Mouse (Mus musculus) midbrain, embryonic 12.5 days (tissue): ENCODE data around the gene Rftn1. TPM values are rescaled to one million over a fixed set of nuclear protein-coding genes. Genes with fewer than 3 reads are reported as not detected.

Experiments used
- ATAC-seq: fragments of 200-750 bp; cut with Nextera tagmentation; 2 replicates; pipeline ENCODE4 v1.8.0; 2017; ENCODE audit warnings: low read depth, moderate TSS enrichment, moderate library complexity; ENCODE audit not compliant: low FRiP score
- H3K27ac ChIP-seq: fragments of 300-500 bp; sonication (generic); replicated peaks from 2 replicates; pipeline ENCODE4 v1.5.1; 2016; ENCODE audit warnings: mild to moderate bottlenecking
- H3K27me3 ChIP-seq: fragments of 300-500 bp; sonication (generic); 2 replicates; pipeline ENCODE4 v1.6.1; 2016; ENCODE audit warnings: mild to moderate bottlenecking
- H3K36me3 ChIP-seq: fragments of 300-500 bp; sonication (generic); 2 replicates; pipeline ENCODE4 v1.6.1; 2016
- H3K4me1 ChIP-seq: fragments of 300-500 bp; sonication (generic); 2 replicates; pipeline ENCODE4 v1.6.1; 2016
- H3K4me2 ChIP-seq: fragments of 300-500 bp; sonication (generic); replicated peaks from 2 replicates; pipeline ENCODE4 v1.6.1; 2016; ENCODE audit warnings: mild to moderate bottlenecking, moderate library complexity
- H3K4me3 ChIP-seq: fragments of 300-500 bp; sonication (generic); 2 replicates; pipeline ENCODE4 v1.5.1; 2016; ENCODE audit warnings: mild to moderate bottlenecking
- H3K9ac ChIP-seq: fragments of 300-500 bp; sonication (generic); replicated peaks from 2 replicates; pipeline ENCODE4 v1.6.1; 2016; ENCODE audit warnings: mild to moderate bottlenecking, moderate library complexity
- H3K9me3 ChIP-seq: fragments of 300-500 bp; sonication (generic); 2 replicates; pipeline ENCODE4 v1.6.1; 2016; ENCODE audit warnings: mild to moderate bottlenecking
- WGBS: fragments of 180-500 bp; shearing (Covaris S2); methylation state at CpG from one replicate; pipeline ENCODE4 v1.1.7; 2016; 5-methylcytosine and 5-hydroxymethylcytosine counted together
- polyA plus RNA-seq: library from polyadenylated mRNA; unstranded; fragments of >200 nt; fragmentation: Nextera tagmentation; extraction: Ambion mirVana; gene quantifications from 2 replicates; pipeline ENCODE4 v1.2.1, GENCODE M21; 2016

Rftn1 gene
- polyA plus RNA-seq, 1 experiment from 2014 or later = 4.5 TPM

DNA sequence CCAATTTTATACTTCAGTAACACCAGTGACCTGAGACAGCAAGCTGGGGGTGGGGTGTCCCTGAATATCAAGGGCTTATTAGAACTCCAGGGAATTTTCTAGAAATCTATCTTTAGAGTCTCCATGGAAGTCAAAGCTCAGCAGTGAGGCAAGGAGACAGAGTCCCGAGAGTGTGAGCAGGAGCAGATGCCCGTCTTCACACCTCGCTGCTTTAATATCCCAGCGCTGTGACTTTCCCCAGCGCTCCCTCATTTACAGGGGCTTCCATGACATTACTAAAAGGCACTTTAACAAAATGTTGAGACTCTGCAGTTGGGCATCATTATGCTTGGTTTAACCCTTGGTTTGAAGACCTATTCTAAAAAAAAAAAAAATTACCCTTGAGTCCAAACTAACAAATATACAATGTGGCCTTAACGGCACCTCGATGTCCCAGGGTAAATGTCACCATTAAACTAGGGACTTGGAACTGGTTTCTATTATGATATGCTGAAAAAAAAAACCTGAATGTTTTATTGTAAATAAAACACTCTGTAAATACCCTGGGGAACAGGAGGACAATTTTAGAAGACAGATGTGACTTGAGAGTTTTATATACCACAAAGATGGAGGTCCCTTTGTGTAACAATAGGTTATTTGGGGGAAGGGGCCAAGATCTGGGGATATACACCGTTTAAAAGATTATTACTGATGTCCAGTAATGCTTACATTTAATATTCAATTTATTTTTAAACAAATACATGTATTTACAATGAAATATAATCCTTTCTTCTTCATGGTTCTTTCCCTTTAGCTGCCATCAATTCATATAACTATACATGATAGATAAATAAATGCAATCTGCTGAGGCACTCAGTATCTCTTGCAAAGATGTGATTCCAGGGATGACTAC is 123.4 kb downstream of the Rftn1 start:
- Histone ChIP-seq H3K36me3 (no peaks in the 10 kb centered on the region), H3K9ac (no peak overlapping the region), H3K27ac (no peak overlapping the region), H3K4me1 (no peaks in the 10 kb centered on the region), H3K27me3 (no peaks in the 10 kb centered on the region), H3K9me3 (no peaks in the 10 kb centered on the region), H3K4me3 (no peak overlapping the region), H3K4me2 (no peak overlapping the region)
- 87% methylated on average over 8 of the region's 8 CpGs for WGBS
- ATAC-seq = no peak

DNA sequence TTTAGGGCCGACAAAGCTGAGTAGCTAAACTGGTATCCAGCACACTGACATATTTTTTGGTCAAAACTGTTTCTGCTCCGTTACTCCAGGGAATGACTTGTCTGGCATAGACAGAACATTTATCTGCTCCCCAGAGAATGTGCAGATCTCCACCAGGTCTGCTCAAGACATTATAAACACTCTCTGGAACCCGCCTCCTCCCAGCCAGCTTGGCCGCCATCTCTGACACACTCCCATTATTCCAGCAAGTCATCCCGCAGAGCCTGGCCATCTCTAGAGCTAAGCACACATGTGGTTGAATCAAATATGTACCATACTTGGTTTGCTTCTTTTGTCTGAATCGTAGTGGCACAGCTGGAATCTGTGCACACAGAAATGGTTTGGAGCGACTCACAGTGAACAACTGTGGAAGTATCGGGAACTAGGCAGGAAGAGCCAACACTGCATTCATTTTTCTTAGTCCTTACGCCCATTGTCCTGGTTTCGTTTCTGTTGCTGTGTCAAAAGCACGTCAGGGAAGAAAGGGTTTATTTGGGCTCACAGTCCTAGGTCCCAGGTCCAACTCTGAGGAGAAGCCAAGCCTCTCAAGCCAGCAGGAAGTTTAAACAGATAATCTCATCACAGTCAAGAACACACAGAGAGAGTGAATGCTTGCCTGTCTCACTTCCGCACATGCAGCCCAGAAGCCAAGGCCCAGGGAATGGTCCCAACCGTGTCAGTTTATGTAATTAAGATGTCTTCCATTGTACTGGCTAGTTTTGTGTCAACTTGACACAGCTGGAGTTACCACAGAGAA is 126.4 kb downstream of the Rftn1 start:
- Histone ChIP-seq H3K9me3 (no peaks in the 10 kb centered on the region), H3K9ac (no peak overlapping the region), H3K36me3 (no peaks in the 10 kb centered on the region), H3K4me3 (no peak overlapping the region), H3K4me2 (no peak overlapping the region), H3K27ac (no peak overlapping the region), H3K27me3 (no peaks in the 10 kb centered on the region), H3K4me1 (no peaks in the 10 kb centered on the region)
- ATAC-seq = no peak
- WGBS = 82% methylated on average over 13 of the region's 13 CpGs

DNA sequence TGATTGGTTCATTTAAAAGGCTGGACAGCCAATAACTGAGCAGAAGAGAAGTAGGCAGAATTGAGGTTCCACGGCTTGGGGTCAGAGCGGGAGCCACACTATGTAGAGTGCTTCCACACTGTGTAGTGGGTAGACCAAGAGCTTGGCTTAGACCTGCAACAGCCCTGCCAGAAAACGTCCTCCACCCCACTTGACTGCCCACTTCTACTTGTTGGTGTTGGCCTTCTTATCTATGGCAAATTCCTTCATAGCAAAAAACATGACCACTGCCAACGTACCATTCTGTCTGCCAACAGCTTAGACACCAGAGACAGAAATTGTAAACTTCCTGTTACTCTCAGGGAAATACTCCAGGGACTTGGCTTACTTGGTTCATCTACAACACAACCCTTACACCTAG is 127.8 kb downstream of the Rftn1 start:
- Histone ChIP-seq H3K36me3 (no peaks in the 10 kb centered on the region), H3K4me2 (no peak overlapping the region)
- WGBS = 85% methylated on average over 4 of the region's 4 CpGs

DNA sequence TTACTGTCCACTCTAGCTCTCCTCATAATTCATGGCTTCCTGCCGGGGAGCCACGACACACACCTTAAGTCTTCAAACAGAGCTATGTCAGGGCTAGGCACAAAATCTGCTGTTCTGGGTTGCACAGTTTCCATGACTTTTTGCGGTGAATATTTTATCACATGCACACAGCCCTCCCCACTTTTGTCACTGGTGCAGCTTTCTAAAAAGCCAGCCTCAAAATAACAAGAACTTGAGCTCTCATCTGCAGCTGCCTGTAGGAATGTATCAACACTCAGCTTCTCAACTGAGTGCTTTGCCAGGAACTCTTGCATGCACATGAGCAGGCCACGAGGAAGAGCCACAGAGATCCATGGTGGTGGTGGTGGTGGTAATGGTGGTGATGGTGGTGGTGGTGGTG is 129.0 kb downstream of the Rftn1 start:
- H3K4me1 ChIP-seq = no peaks in the 10 kb centered on the region
- H3K36me3 ChIP-seq = no peaks in the 10 kb centered on the region
- no peak overlapping the region for H3K27ac ChIP-seq
- no peaks in the 10 kb centered on the region for H3K9me3 ChIP-seq
- ATAC-seq = no peak
- no peaks in the 10 kb centered on the region for H3K27me3 ChIP-seq
- no peak overlapping the region for H3K9ac ChIP-seq
- no peak overlapping the region for H3K4me3 ChIP-seq
- H3K4me2 ChIP-seq = no peak overlapping the region
- WGBS = 94% methylated on average over 4 of the region's 4 CpGs

More for the DNA sequence above, 127.8 kb downstream of the Rftn1 start:
- Histone ChIP-seq H3K27ac (no peak overlapping the region), H3K9ac (no peak overlapping the region), H3K9me3 (no peaks in the 10 kb centered on the region), H3K4me3 (no peak overlapping the region), H3K27me3 (no peaks in the 10 kb centered on the region), H3K4me1 (no peaks in the 10 kb centered on the region)
- no peak for ATAC-seq

DNA sequence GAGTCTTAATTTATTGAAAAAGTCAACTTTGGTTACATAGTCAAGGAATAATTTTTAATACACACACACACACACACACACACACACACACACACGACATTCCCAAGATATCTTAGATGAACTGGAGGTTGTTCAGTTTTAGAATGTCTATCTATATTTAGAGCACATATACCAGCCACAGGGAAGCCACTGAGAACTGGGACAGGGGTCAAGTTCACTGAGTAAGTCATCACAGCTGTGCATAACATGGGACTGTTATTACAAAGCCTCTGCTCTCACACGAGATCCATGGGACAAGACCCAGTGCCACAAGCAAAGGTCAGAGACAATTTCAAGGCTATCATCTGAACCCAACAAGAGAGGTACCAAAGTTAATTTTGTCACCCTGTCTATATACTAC is 130.3 kb downstream of the Rftn1 start:
- WGBS = 67% methylated on average over 2 of the region's 2 CpGs

DNA sequence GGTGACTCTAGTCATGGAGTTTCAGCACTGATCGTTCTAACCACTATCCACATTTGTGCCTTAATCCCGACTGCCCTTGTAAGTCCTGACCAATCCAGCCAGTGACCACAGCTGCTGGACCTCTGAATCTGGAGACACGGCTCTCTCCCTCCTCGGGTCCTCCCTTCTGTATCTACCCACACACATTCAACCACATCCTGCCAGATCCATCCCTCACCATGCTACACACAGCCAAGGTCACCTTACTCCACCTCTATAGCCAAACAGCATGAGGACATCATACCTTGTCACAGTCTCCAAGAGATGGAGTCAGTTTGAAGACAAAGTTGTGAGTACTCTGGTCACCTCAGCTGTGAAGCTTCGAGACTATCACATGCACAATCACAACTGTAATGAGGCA is 131.1 kb downstream of the Rftn1 start:
- 96% methylated on average over 5 of the region's 5 CpGs for WGBS
- no peak for ATAC-seq

More for the DNA sequence above, 130.3 kb downstream of the Rftn1 start:
- ATAC-seq = no peak
- Histone ChIP-seq H3K36me3 (no peaks in the 10 kb centered on the region), H3K4me3 (no peak overlapping the region), H3K27ac (no peak overlapping the region), H3K4me2 (no peak overlapping the region), H3K27me3 (no peaks in the 10 kb centered on the region), H3K4me1 (peaks cover 7% of the 10 kb centered on the region; the same call in 1 of the 2 replicates), H3K9me3 (no peaks in the 10 kb centered on the region), H3K9ac (no peak overlapping the region)

DNA sequence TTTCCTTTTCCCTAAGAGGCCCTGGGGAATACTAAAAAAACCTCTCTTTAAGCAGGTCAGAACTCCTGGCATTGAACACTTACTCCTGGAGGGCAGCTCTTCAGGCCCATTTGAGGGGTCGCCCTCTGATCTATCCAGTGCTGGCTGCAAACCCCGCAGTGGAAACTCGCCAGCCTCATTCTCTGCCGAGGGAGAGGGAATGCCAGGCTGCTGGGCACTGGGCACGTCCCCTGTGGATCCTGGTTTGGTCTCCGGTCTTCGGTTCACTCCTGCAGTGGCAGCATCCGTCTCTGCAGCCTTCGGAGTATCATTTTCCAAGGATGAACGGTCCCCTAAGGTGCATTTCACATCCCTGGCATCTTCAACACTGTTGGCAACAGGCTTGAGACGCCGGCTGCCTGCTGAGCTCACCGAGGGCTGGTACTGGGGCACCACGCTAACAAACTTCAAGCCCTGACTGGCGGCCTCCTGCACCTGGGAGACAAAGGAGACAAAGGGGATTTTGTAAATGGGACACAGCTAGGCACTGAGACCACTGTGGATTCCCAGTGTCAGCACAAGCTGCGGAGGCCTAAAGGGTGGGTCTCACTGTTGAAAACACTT is 135.2 kb downstream of the Rftn1 start:
- no peak for ATAC-seq
- no peak overlapping the region for H3K27ac ChIP-seq
- H3K4me1 ChIP-seq = peaks cover 12% of the 10 kb centered on the region; the same call in 1 of the 2 replicates
- H3K36me3 ChIP-seq = no peaks in the 10 kb centered on the region
- no peak overlapping the region for H3K4me3 ChIP-seq
- H3K27me3 ChIP-seq = no peaks in the 10 kb centered on the region
- no peaks in the 10 kb centered on the region for H3K9me3 ChIP-seq
- H3K9ac ChIP-seq = no peak overlapping the region
- no peak overlapping the region for H3K4me2 ChIP-seq
- 50% methylated on average over 16 of the region's 16 CpGs for WGBS

More for the DNA sequence above, 131.1 kb downstream of the Rftn1 start:
- Histone ChIP-seq H3K4me2 (no peak overlapping the region), H3K27ac (no peak overlapping the region), H3K36me3 (no peaks in the 10 kb centered on the region), H3K4me3 (no peak overlapping the region), H3K4me1 (peaks cover 11% of the 10 kb centered on the region; the same call in 1 of the 2 replicates), H3K27me3 (no peaks in the 10 kb centered on the region), H3K9ac (no peak overlapping the region), H3K9me3 (no peaks in the 10 kb centered on the region)

DNA sequence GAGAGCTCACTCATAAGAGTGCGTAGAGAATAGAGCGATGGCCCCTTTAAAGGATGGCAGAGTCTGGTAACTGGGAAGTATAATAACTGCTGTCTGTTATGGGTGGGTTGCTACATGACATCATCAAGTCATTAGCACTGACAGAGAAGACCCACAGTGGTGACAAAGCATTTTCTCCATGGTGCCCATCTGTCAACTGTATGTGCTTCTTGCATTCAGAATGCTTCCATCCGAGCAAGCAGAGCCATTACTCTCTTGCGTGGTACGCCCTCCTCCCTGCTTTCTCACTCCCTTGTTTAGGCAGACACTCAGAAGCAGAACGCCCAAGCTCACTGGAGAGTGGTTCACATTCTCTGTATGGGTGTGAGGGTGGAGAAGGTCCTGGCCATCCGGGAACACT is 135.9 kb downstream of the Rftn1 start:
- H3K36me3 ChIP-seq = no peaks in the 10 kb centered on the region
- ATAC-seq = no peak

DNA sequence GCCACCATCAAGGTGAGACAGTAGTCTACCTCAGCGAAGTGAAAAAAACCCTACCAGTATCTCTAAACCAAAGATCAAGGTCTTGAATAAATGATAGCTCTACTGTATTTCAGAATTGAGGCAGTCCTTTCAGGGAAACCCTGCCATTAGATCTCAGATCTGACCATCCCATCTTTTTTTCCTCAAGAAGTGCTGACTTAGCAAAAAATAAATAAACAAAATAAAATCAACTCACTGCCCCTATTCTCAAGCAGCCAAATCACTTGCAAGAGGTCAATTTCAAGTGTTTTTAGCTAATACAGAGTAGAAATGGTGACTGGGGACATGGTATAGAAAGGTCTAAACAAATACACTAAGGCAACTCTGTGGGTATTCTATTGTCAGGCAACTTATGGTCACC is 136.5 kb downstream of the Rftn1 start:
- WGBS = 100% methylated on average over 1 of the region's 1 CpGs
- H3K36me3 ChIP-seq = no peaks in the 10 kb centered on the region

More for the DNA sequence above, 135.9 kb downstream of the Rftn1 start:
- Histone ChIP-seq H3K27ac (no peak overlapping the region), H3K9me3 (no peaks in the 10 kb centered on the region), H3K4me1 (peaks cover 12% of the 10 kb centered on the region; the same call in 1 of the 2 replicates), H3K9ac (no peak overlapping the region), H3K4me2 (no peak overlapping the region), H3K4me3 (no peak overlapping the region), H3K27me3 (no peaks in the 10 kb centered on the region)
- 89% methylated on average over 7 of the region's 7 CpGs for WGBS

DNA sequence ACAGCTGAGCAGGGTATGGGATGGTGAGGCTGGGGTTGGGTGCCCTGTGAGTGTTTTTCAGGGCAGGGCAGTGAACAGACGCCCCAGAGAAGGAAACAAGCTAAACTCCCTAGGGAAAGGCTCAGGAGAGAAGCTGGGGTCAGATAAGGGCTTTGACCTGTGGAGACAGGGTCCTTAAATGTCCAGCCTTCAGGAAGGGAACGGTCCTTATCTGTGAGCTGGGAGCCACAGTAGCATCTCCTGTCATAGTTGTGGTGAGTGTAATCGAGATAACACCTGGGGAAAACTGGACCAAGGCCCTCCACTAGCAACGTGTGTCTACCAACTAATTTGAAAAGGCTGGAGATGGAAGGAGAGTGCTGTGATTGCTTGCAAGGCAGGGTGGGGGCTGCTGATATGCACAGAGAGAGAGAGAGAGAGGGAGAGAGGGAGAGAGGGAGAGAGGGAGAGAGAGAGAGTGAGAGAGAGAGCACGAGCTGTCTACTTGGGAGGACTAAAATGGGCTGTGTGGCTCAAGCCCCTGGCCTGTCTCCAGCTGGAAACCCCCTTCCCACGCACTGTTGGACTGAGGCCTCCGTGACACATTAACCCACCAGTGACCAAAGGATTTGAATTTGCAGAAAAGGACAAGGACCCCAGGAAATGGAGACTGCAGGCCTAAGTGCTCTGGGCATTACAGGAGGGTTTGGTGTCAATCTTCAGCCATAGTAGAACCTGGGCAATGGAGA is 137.6 kb downstream of the Rftn1 start:
- H3K9ac ChIP-seq = no peak overlapping the region
- no peaks in the 10 kb centered on the region for H3K36me3 ChIP-seq

More for the DNA sequence above, 136.5 kb downstream of the Rftn1 start:
- Histone ChIP-seq H3K4me2 (no peak overlapping the region), H3K4me1 (peaks cover 12% of the 10 kb centered on the region; the same call in 1 of the 2 replicates), H3K4me3 (no peak overlapping the region), H3K27me3 (no peaks in the 10 kb centered on the region), H3K9me3 (no peaks in the 10 kb centered on the region), H3K9ac (no peak overlapping the region), H3K27ac (no peak overlapping the region)
- no peak for ATAC-seq

DNA sequence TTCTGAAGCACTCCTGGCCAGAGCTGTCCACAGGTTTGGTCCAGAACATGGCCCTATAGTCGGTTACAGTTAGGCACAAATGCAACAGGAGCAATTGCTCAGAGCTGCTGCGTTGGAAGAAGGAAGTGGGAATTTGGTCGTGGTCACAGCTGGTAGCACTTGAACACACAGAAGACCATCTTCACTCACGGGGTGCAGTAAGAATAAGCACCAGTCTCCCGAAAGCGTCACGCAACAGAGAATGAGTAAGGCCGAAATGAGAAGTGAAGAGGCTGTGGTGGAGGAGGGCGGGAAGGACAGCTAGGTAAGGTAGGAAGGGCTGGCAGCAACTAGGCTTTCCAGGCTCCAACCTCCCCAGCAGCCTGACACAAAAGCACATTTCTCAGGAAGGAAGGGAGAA is 140.0 kb downstream of the Rftn1 start:
- Histone ChIP-seq H3K9me3 (no peaks in the 10 kb centered on the region), H3K9ac (no peak overlapping the region), H3K4me2 (no peak overlapping the region), H3K27ac (no peak overlapping the region), H3K4me3 (no peak overlapping the region), H3K36me3 (no peaks in the 10 kb centered on the region), H3K4me1 (peaks cover 7% of the 10 kb centered on the region; the same call in 1 of the 2 replicates), H3K27me3 (no peaks in the 10 kb centered on the region)
- 91% methylated on average over 9 of the region's 9 CpGs for WGBS
- ATAC-seq = no peak

More for the DNA sequence above, 137.6 kb downstream of the Rftn1 start:
- H3K4me2 ChIP-seq = no peak overlapping the region
- peaks cover 12% of the 10 kb centered on the region; the same call in 1 of the 2 replicates for H3K4me1 ChIP-seq
- ATAC-seq = no peak
- WGBS = 77% methylated on average over 7 of the region's 7 CpGs
- no peaks in the 10 kb centered on the region for H3K9me3 ChIP-seq
- H3K27ac ChIP-seq = no peak overlapping the region
- no peak overlapping the region for H3K4me3 ChIP-seq
- H3K27me3 ChIP-seq = no peaks in the 10 kb centered on the region
